Mouse (Mus musculus) erythroblast, embryonic 14.5 days (primary cell): ENCODE data around the gene Lpcat2.

ENCODE experiments used
- GATA1 ChIP-seq: IDR thresholded peaks from 2 replicates; pipeline ENCODE4 v1.6.1; 2012; ENCODE audit warnings: low read length, inconsistent platforms, mixed read lengths
- TAL1 ChIP-seq: IDR thresholded peaks from 3 replicates; pipeline ENCODE4 v1.6.1; 2012; ENCODE audit warnings: low read length, inconsistent platforms, mixed read lengths

DNA sequence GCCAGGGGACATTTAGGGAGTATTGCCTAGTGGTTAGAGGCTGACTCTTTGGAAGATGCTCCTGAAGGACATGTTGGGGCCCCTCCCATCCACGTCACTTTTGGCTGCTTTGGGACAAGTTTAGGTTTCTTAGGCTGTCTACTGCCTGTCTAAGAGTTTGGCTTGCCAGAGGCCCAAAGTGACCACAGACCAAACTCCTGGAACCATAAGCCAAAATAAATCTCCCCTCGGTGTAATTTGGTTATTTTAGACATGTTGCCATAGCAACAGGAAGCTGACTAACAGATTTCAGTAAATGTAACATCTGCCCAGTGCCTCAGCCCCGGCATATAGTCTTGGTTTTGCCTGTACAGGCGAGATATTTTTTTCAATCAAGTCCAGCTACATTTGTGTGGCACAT is 82.9 kb downstream of the Lpcat2 start:
- TF ChIP-seq GATA1 (no peak), TAL1 (no peak)
